Mouse (Mus musculus) heart, postnatal 36 days (tissue): ENCODE data around the gene Nipsnap3b. TPM values are rescaled to one million over a fixed set of nuclear protein-coding genes. Genes with fewer than 3 reads are reported as not detected.

Experiments used
- total RNA-seq, 2 experiments: library from RNA; stranded (reverse); gene quantifications; 2 replicates each; pipeline ENCODE4 v1.2.3; 2021

The Nipsnap3b gene
- total RNA-seq, 2 experiments from 2014 or later = 5.3 to 6.9 TPM

Other genes with a start within 250 kb of the Nipsnap3b start
- not detected for gene Olfr275, start 197.3 kb upstream of the Nipsnap3b start, total RNA-seq
- gene Olfr273, start 152.6 kb upstream of the Nipsnap3b start, total RNA-seq = not detected
- gene Olfr272, start 92.7 kb upstream of the Nipsnap3b start, total RNA-seq = not detected
- gene Olfr270, start 47.3 kb upstream of the Nipsnap3b start, total RNA-seq = not detected
- not detected for gene Nipsnap3a, start 22.6 kb upstream of the Nipsnap3b start, total RNA-seq
- gene Abca1, start 148.0 kb downstream of the Nipsnap3b start, total RNA-seq = 10 to 100 TPM; 24.6 to 26.3 TPM